Mouse (Mus musculus): ENCODE data around the gene Jmjd6.

DNA sequence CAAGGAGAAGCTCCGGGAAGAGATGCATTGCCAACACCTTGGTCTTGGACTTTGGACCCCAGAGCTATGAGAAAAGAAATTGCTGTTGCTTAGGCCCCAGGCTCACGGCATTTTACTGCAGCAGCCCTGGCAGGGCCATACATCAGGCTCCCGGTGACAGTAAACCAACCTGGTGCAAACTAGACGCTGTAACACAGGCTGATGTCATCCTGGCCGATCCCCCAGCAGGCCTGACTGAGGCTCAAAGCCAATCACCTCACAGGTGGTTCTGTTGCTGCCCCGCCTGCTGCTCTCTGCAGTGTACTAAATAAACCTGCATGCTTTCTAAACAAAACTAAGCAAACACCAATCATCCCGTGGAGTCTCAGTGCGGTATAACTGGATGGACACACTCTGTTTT lies 24.5 kb downstream of the Jmjd6 start:
- TF ChIP-seq CTCF (conservative IDR thresholded peaks at IDR 0.05; ENCODE audit: low read length) (no peak), NANOG (IDR thresholded peaks at IDR 0.05; ENCODE audit: borderline replicate concordance, low read length) (no peak)
